Mouse (Mus musculus) layer of hippocampus, adult 11-12 months (tissue): ENCODE results near the gene Prdm16.
A peak's percentile ranks its signal among the peaks of the same experiment; 100 is the strongest.

Experiments used
- DNase-seq: peaks from one replicate; pipeline ENCODE4 v3.0.0; 2022; ENCODE audit warnings: low spot score

The Prdm16 gene

GRCm38 (mm10) chr4:154390333-154391080 lies 246.2 kb downstream of the Prdm16 start:
- peak; percentile 43 for DNase-seq

GRCm38 (mm10) chr4:154389641-154390040 lies 247.0 kb downstream of the Prdm16 start:
- no peak for DNase-seq

- DNase-seq: no peak
Measured at GRCm38 (mm10) chr4:154386810-154387209, 249.9 kb downstream of the Prdm16 start.

GRCm38 (mm10) chr4:154385918-154386317 lies 250.8 kb downstream of the Prdm16 start:
- DNase-seq: no peak

GRCm38 (mm10) chr4:154385208-154385607 lies 251.5 kb downstream of the Prdm16 start:
- DNase-seq: no peak

GRCm38 (mm10) chr4:154378876-154379275 lies 257.8 kb downstream of the Prdm16 start:
- no peak for DNase-seq

- DNase-seq: no peak
Measured at GRCm38 (mm10) chr4:154375939-154376625, 260.6 kb downstream of the Prdm16 start.

- no peak for DNase-seq
Measured at GRCm38 (mm10) chr4:154371542-154372247, 265.0 kb downstream of the Prdm16 start.

- DNase-seq: no peak
Measured at GRCm38 (mm10) chr4:154370841-154371240, 265.8 kb downstream of the Prdm16 start.

GRCm38 (mm10) chr4:154369089-154369488 lies 267.6 kb downstream of the Prdm16 start:
- no peak for DNase-seq

GRCm38 (mm10) chr4:154366836-154367235 lies 269.8 kb downstream of the Prdm16 start:
- no peak for DNase-seq

GRCm38 (mm10) chr4:154364752-154365151 lies 271.9 kb downstream of the Prdm16 start:
- no peak for DNase-seq

GRCm38 (mm10) chr4:154360850-154361249 lies 275.8 kb downstream of the Prdm16 start:
- DNase-seq: no peak

GRCm38 (mm10) chr4:154360441-154360840 lies 276.2 kb downstream of the Prdm16 start:
- DNase-seq: no peak

GRCm38 (mm10) chr4:154359762-154360300 lies 276.8 kb downstream of the Prdm16 start:
- no peak for DNase-seq

GRCm38 (mm10) chr4:154358816-154359215 lies 277.9 kb downstream of the Prdm16 start:
- DNase-seq: no peak

GRCm38 (mm10) chr4:154358370-154358769 lies 278.3 kb downstream of the Prdm16 start:
- DNase-seq: no peak

- DNase-seq: no peak
Measured at GRCm38 (mm10) chr4:154355408-154355807, 281.3 kb downstream of the Prdm16 start.

- no peak for DNase-seq
Measured at GRCm38 (mm10) chr4:154352246-154352645, 284.4 kb downstream of the Prdm16 start.

GRCm38 (mm10) chr4:154348197-154348786 lies 288.4 kb downstream of the Prdm16 start:
- no peak for DNase-seq

- DNase-seq: no peak
Measured at GRCm38 (mm10) chr4:154346731-154347522, 289.7 kb downstream of the Prdm16 start.
